Mouse (Mus musculus) heart, adult 18-20 months (tissue): ENCODE results near the gene Cx3cr1. TPM values are rescaled to one million over a fixed set of nuclear protein-coding genes. Genes with fewer than 3 reads are reported as not detected.

ENCODE experiments used
- DNase-seq, 2 experiments: peaks; one replicate each; pipeline ENCODE4 v3.0.0; 2021 to 2022; ENCODE audit warnings: mixed read lengths in 1 of 2
- total RNA-seq, 2 experiments: library from RNA; stranded (reverse); gene quantifications; 2 replicates each; pipeline ENCODE4 v1.2.3; 2021

Cx3cr1 gene
- total RNA-seq, 2 experiments from 2014 or later: 0.80 to 0.92 TPM

- DNase-seq: no peak
These were observed 182.4 kb downstream of the Cx3cr1 start for GRCm38 (mm10) chr9:119887144-119887901.

- DNase-seq: no peak
These were observed 215.5 kb downstream of the Cx3cr1 start for GRCm38 (mm10) chr9:119854170-119854569.

- DNase-seq: no peak
These were observed 216.4 kb downstream of the Cx3cr1 start for GRCm38 (mm10) chr9:119853071-119853846.

DNA sequence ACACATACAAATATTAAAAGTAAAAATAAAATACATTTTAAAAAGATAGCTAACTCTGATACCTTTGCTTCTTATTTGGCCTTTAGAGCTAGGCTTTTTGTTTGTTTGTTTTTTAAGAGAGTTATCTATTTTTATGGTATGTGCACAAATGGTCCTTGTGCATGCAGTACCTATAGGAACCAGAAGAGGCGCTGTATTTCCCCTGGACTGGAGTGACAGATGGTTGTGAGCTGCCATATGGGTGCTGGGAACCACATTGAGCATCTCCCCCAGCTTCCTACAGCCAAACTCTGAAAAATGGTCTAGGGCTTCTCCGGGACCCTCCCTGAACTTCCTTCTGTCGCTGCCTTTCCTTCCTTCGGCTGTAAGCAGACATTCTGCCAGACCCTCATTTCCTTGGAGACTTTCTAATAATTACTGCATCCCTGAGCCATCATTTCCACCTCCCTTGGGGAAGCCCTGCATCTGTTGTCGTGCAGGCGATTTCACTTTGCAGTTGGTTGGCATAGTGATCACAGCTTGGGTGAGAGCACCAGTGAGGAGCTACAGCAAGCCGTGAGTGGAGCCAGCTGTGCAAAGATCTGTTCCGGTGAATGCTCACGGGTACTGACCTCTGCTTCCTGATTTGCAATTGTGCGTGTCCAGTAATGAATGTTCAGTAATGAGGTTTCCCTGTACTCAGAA, 217.2 kb downstream of the Cx3cr1 start:
- DNase-seq: no peak

Other genes with a start within 250 kb of the Cx3cr1 start
- under 1 TPM in 1 of 2 experiments, not detected in 1; 0.05 TPM for gene Scn11a, start 244.4 kb downstream of the Cx3cr1 start, total RNA-seq
- gene Wdr48, start 175.0 kb downstream of the Cx3cr1 start, total RNA-seq: 10 to 100 TPM; 20.8 to 30.4 TPM
- 10 to 100 TPM; 31.8 to 35.8 TPM for gene Gorasp1, start 132.3 kb downstream of the Cx3cr1 start, total RNA-seq
- gene Ttc21a, start 132.3 kb downstream of the Cx3cr1 start, total RNA-seq: under 1 TPM in 1 of 2 experiments, not detected in 1; 0.21 TPM
- gene Csrnp1, start 85.2 kb downstream of the Cx3cr1 start, total RNA-seq: 10 to 100 TPM; 16.7 to 20.7 TPM
- gene Xirp1, start 46.3 kb downstream of the Cx3cr1 start, total RNA-seq: 100 to 1,000 TPM; 145 to 150 TPM
- gene Ccr8, start 22.2 kb upstream of the Cx3cr1 start, total RNA-seq: not detected
- 10 to 100 TPM; 21.6 to 23.5 TPM for gene Slc25a38, start 40.5 kb upstream of the Cx3cr1 start, total RNA-seq
- 100 to 1,000 TPM; 538 to 567 TPM for gene Rpsa, start 57.8 kb upstream of the Cx3cr1 start, total RNA-seq
- gene Mobp, start 79.8 kb upstream of the Cx3cr1 start, total RNA-seq: not detected
- 1 to 10 TPM; 6.8 to 9.5 TPM for gene Myrip, start 231.6 kb upstream of the Cx3cr1 start, total RNA-seq